Mouse (Mus musculus): ENCODE data around the gene Etl4.

DNA sequence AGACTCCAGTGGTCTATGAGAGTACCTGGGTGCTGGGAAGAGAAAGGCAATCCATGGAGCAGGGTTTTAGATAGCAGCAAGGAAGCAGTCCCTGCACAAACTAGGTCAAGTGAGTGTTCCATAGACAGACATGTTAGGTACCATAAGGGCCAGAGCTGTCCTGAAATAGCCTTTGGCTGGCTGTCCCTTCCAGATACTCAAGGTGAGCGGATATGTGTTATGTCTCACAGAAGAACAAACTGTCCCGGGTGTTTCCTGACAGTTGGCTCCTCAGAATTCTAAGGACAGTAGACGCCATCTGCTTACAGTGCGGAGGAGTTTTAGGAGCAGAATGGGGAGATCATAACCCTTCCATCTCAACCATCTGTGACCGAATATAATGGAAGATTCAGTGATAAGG is 708.8 kb downstream of the Etl4 start:
- TF ChIP-seq CTCF (IDR thresholded peaks at IDR 0.05; ENCODE audit: low read depth, low read length) (no peak), POLR2A (IDR thresholded peaks at IDR 0.05; ENCODE audit: insufficient read depth, low read length) (no peak), EP300 (IDR thresholded peaks at IDR 0.05; ENCODE audit: insufficient read depth, low read depth, low read length) (no peak)
